Mouse (Mus musculus) right cerebral cortex, postnatal 4 days (tissue): ENCODE measurements at regions not wholly inside any gene's neighbourhood (a gene's known extent, or its start where the extent isn't known, plus 50 kb on each side); places are given as distances from the start of the nearest gene placed in this dataset.

Experiments used
- DNase-seq: peaks from one replicate; pipeline ENCODE4 v3.0.0-alpha.2; 2022

GRCm38 (mm10) chr19:42673133-42673532 lies 60.5 kb upstream of the Loxl4 start:
- peak; percentile 37 for DNase-seq

GRCm38 (mm10) chr19:42669886-42670285 lies 57.3 kb upstream of the Loxl4 start:
- no peak for DNase-seq

DNA sequence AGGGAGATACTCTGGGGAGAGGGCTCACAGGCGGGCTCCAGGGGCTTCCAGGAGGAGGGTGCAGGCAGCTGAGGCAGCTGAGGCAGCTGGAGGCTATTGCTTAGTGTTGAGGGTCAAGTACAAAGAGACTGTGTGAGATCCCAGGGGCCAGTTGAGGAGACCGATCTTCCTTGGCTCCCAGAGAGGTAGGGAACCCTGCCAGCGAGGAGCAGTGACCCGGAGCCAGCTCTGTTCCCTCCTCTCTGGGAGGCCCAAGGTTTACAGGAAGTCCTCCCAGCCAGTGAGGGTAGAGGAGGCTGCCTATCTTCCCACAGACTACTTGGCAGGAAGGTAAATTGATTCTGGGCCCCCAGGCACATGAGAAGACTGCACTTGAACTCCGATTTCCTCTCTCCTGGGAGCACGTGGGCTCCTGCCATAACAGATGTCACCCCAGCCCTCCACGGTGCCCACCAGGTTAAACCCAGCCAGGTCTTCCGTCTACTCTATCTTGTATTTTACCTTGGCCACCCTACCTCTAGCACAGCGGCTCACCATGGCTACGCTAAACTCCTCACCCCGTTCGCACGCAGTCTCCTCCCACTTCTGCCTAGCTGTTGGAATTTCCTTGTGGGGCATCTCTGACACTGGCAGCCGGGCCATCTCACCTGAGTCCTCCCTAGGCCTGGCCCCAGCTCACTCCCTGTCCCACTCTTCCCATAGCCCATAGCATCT lies 55.9 kb upstream of the Loxl4 start:
- DNase-seq = no peak

DNA sequence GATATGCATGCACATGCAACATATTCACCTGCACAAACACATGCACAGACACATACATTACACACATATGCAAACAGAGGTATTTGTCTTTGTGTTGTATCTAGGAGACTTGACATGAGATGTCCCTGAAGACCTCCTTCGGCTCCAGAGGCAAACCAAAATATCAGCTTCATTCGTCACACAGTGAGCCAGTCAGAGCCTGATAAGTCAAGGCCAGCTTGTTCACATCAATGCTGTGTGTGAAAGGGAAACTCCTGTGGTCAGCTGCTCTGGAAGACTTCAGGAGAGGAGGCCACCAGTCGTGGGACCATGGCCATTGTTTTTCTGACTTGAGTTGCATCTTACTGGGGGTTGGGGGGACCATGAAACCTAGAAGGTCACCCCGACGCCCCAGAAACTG lies 54.3 kb upstream of the Loxl4 start:
- no peak for DNase-seq
